Mouse (Mus musculus): Measurements from ENCODE around the gene Trdmt1.

DNA sequence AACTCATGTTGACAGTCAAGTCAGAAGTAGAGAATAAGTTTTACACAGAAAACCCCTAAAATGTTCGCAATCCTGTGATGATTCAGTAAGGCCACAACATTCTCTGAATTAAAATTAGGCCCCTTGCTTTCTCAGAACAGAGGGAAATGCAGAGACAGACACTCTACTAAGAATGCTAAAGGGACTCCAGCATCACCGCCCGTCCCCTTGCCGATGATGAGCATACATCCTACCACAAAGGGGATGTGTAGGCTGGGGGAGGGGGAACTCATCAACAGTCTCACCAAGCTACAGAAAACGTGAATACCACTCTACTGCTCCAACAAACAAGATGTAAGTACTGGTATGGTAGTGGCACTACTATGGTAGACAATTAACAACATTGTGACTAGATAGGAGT is 15.3 kb upstream of the Trdmt1 start:
- TF ChIP-seq CTCF (IDR thresholded peaks at IDR 0.05; ENCODE audit: borderline replicate concordance, insufficient read depth, low read length) (no peak), POLR2A (IDR thresholded peaks at IDR 0.05; ENCODE audit: low read depth, low read length) (no peak)

Data from embryonic fibroblast, embryonic 13.5 days (primary cell).